Comparison of ENCODE assay signal across 7 mouse cellular contexts in genomic region chr4:126321111-126321853, GRCm38 (mm10). TPM values are rescaled to one million over a fixed set of nuclear protein-coding genes. Genes with fewer than 3 reads are reported as not detected.
DNase-seq lines count a peak whose midpoint lies in the region; ATAC-seq lines count a peak whose summit lies in the region.

TSS of gene Adprhl2 (minus strand) at chr4:126321703.

- no peaks in the 10 kb centered on the region for H3K9me3 ChIP-seq in intestine, embryonic 15.5 days
- no peaks in the 10 kb centered on the region for H3K9me3 ChIP-seq in midbrain, embryonic 10.5 days (replicated peaks)

- under 1% methylated on average over 80 of the region's 80 CpGs for WGBS in intestine, embryonic 15.5 days
- WGBS in midbrain, embryonic 10.5 days, result 1% methylated on average over 80 of the region's 80 CpGs

- H3K36me3 ChIP-seq in intestine, embryonic 15.5 days, result peaks cover 17% of the 10 kb centered on the region
- H3K36me3 ChIP-seq in midbrain, embryonic 10.5 days, result peaks cover 36% of the 10 kb centered on the region

- H3K4me2 ChIP-seq in intestine, embryonic 15.5 days (replicated peaks), result peak within 1 kb of the TSS; percentile 77

- intact Hi-C loops in gastrocnemius, postnatal 36 days (cut with DNase I), result no loop called here
- intact Hi-C loops in left cerebral cortex, postnatal 25 days (cut with DNase I), result no loop called here

- peak within 1 kb of the TSS; percentile 88 for H3K4me3 ChIP-seq in intestine, embryonic 15.5 days (replicated peaks)
- H3K4me3 ChIP-seq in midbrain, embryonic 10.5 days, result peak within 1 kb of the TSS; percentile 91

- peak; percentile 92 for ATAC-seq in intestine, embryonic 15.5 days

- H3K9ac ChIP-seq in intestine, embryonic 15.5 days, result peak within 1 kb of the TSS; percentile 87

- H3K27me3 ChIP-seq in intestine, embryonic 15.5 days (replicated peaks), result 0 out of 2 replicates have a peak, but pooled peaks cover 3% of the 10 kb centered on the region
- H3K27me3 ChIP-seq in midbrain, embryonic 10.5 days (ENCODE audit: low read depth, poor library complexity, severe bottlenecking), result peaks cover 40% of the 10 kb centered on the region

- peak; percentile 100 for DNase-seq in adrenal gland, adult 18-20 months (ENCODE audit: low spot score in 2 of 2)
- DNase-seq in embryo, embryonic 11 days, result peak; percentile 97
- peak; percentile 99 for DNase-seq in gastrocnemius, postnatal 36 days
- DNase-seq in left cerebral cortex, postnatal 25 days (ENCODE audit: low spot score in 2 of 2), result peak; percentile 98
- peak; percentile 98 for DNase-seq in midbrain, embryonic 10.5 days (ENCODE audit: low spot score)
- DNase-seq in right cerebral cortex, postnatal 4 days, result peak; percentile 100

- H3K27ac ChIP-seq in intestine, embryonic 15.5 days, result peak within 1 kb of the TSS; percentile 57
- peak within 1 kb of the TSS; percentile 93 for H3K27ac ChIP-seq in midbrain, embryonic 10.5 days (replicated peaks)

- peaks cover 17% of the 10 kb centered on the region; the same call in 1 of the 2 replicates for H3K4me1 ChIP-seq in intestine, embryonic 15.5 days (replicated peaks)
- peaks cover 34% of the 10 kb centered on the region for H3K4me1 ChIP-seq in midbrain, embryonic 10.5 days

RNA-seq across cellular contexts. Expression of gene Adprhl2, which starts in this region (rescaled TPM):
- 10 to 100 TPM; 31.0 to 31.2 TPM for total RNA-seq in adrenal gland, adult 18-20 months (2021)
- 1 to 10 TPM; 7.6 to 7.8 TPM for total RNA-seq in gastrocnemius, postnatal 36 days (2021)
- 55.4 and 60.7 TPM in 2 replicates for polyA plus RNA-seq in intestine, embryonic 15.5 days (2015; fragmentation: Nextera tagmentation; extraction: Ambion mirVana)
- total RNA-seq in left cerebral cortex, postnatal 25 days (2021), result 10 to 100 TPM; 23.9 to 27.0 TPM
- polyA plus RNA-seq in midbrain, embryonic 10.5 days (2016; fragmentation: Nextera tagmentation; extraction: Ambion mirVana), result 80.8 and 88.4 TPM in 2 replicates

Comparison
In these comparisons a context has a peak if more than half of its experiments do, and no peak if none do; other contexts are left out.
1. Peak in every context shown above with its lines: DNase-seq, ATAC-seq, H3K4me3 ChIP-seq and H3K27ac ChIP-seq.